Mouse (Mus musculus) CD4-positive helper T cell, adult 2 months (primary cell): Measurements from ENCODE around the gene Wdr45.
"Not testable (repeated sequence)": the region's sequence is repeated elsewhere in the genome, so short reads cannot be mapped to it uniquely, and the experiment has no call there.

Experiments used
- DNase-seq: peaks from one replicate; pipeline ENCODE4 v3.0.0-alpha.2; 2012; ENCODE audit warnings: low read depth, missing footprints, low spot score

Wdr45 gene

GRCm38 (mm10) chrX:7714135-7714899, at the start of gene Wdr45:
Gene Wdr45, plus strand, starts transcription at chrX:7714333.
- DNase-seq, result peak; percentile 95

- DNase-seq, result no peak
Observed at GRCm38 (mm10) chrX:7664791-7665190, 49.3 kb upstream of the Wdr45 start.

DNA sequence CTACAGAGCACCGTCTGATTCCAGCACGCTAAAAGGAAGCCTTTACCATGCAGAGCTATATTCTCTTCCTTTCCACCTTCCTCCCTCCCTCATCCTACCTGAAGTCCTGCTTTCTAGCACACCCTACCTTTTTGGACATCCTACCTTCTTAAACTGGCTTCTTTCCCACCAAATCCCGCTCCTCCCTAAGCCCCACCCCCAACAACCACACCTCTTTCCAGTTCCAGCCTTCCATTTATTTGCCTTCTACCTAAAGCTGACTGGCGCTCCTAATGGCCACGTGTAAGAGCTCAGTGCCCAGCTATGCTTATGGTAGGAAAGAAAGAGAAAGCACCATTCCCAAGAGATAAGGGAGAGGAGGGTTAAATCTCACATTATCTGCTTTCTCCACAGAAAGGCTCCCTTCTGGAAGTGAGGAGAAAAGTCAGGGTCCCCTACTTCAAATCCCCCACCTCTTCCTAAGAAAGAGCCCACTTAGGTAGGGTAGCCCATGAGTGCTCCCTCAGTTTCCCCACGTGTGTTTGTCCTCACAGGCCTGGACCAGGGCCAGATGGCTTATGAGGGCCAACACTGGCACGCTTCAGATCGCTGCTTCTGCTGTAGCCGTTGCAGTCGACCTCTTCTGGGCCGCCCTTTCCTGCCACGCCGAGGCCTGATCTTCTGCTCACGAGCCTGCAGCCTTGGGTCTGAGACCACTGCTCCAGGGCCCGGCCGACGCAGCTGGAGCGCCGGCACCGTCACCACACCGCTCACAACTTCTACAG, 48.2 kb upstream of the Wdr45 start:
- no peak for DNase-seq

DNA sequence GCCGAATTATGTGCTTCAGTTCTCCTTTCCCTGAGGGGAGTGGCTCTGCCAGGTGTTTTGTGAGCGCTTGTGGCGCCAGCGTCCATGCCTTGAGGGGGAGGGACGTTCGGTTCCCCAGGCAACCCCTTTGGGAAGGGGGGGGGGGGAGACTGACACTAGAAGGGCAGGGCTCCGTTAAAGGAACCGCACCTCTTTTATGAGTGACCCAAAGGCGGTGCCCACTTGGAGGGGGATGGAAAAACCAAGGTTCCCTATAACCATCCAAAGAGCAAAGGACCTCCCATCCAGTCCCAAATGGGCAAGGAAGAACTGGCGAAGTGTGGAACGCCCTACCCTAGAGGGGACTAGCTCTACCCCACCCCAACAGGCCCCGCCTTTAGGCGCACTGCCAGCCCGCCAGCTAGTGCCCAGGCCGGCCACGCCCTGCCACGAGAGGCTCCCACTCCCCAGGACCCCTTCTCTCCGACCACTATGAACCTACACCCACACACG, 43.7 kb upstream of the Wdr45 start:
- DNase-seq, result peak; percentile 66

DNA sequence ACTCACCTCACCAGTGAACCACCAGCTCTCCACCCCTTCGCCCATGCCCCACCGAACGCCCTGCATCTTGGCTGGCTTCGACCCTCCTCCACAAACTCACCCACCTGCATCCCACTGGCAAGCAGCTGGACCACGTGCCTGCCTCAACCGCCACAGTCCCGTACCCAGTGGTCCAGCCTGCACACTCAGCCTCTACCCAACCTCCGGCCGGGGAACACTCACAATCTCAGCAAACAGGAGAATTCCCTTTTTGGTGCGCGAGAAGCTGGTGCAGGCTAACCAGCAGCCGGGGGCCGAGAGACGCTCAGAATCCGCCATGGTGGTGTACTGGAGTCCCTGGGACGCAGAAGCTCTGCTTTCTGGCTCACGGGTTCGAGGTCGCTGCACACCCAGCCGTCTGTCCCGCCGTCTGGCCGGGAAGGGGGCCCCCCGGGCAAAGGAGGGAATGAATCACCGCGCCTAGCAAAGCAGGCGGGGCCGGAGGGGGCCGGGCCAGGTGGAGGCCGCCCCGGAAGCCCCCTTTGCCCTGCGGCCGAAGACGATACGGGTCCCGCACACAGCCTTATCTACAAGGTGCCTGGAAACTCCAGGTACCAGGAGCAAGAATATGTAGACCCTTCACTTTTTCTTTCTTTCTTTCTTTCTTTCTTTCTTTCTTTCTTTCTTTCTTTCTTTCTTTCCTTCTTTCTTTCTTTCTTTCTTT, 43.1 kb upstream of the Wdr45 start, which contains the start of gene Plp2:
Plp2 (minus strand) TSS at position 470 of the 703 bp plus-strand sequence.
- peak; percentile 62 for DNase-seq

DNA sequence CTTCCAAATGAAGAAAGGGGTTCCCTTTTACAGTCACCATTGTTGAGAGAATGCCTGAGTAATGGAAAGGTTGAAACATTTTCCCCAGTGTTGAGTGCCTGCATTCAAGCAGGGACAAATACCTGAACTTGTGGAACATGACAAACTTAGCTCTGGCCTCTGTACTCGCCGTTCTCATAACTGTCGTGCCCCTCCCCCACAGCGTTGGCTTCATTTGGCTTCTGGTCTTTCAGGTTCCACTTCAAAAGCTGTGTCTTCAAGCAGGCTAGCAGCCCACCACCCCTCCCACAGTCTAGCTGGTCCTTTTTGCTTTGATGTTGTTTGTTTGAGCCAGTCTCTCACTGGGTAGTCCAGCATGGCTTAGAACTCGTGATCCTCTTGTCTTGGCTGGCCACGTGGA, 41.4 kb upstream of the Wdr45 start:
- DNase-seq, result no peak

DNA sequence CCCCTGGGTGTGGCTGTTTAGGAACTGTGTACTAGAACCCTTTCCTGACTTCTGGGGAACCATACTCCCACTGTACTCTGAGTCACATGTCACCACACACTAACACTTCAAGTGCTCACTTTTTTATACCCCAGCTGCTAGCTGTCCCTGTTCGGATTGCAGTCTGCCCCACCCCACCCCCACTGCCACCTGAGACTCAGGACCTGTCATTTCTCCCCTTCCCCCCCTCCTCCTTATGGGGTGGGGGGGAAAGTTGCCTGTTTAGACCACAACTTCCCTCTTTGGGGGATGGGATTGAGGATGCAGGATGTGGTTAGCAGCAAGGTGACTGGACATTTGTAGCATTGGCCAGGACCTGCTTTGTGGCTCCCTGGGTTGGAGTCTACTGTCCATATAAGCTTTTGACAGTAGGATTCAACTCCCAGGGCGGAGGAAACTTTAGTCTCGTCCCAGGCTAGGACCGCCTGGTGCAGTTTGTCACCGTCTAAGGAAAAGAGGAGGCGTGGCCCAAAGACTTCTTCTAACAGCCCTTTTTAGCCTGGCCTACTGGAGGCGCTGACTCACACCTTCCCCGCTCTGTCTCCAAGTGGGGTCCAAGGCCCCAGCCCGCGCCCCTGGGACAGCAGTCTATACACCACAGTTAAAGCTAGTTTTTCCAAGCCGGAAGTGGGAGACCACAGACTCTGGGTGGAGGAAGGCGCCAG, 40.4 kb upstream of the Wdr45 start:
- DNase-seq, result peak; percentile 48

DNA sequence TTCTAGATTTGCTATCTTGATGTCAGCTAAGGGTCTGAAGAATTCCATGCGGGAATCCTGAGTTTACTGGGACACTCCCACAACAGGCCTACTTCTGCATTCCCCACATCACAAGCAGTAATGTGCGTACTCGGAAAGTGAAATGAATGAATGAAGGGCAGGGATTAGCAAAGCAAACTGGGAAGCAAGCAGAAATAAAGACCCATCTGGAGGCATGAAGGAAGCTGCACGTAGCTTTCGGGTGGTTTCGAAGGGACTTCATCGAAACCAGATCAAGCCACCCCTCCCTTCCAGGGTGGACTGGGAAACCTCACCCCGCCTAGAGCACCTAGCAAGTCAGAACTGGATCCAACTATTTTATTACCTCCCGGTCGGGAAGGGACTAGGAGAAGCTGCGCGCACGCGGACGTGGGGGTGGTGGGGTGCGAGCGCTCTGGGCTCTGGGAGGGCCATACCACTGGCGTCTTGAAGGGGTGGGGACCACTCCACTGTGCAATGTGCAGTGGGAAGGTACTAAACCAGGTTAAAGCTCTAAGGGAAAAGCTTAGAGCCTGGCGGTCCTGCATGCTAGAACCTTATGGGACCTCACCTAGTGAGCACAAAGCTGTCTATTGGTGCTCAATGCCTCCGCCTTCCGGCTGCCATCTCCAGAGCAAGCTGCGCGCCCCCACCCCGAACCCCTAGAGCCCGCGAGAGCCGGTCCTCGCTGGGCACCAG, 39.7 kb upstream of the Wdr45 start:
- DNase-seq, result peak; percentile 30

DNA sequence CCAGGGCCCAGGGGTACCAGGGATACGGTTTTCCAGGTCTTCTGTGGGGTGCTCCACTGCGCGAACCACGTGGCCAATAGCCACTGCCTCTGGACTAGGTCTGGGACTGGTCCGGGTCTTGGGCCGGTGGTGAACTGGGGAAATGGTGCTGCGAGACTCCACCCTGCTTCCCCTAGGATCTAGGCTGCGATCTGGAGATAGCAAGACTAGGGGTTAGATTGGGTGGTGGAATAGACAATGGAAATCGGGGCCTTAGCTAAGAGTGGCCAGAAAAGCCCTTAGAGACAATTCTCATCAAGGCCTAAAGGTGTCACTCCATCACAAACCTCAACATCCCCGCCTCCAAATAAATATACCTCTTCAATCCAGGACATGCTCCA, 39.1 kb upstream of the Wdr45 start:
- no peak for DNase-seq

DNA sequence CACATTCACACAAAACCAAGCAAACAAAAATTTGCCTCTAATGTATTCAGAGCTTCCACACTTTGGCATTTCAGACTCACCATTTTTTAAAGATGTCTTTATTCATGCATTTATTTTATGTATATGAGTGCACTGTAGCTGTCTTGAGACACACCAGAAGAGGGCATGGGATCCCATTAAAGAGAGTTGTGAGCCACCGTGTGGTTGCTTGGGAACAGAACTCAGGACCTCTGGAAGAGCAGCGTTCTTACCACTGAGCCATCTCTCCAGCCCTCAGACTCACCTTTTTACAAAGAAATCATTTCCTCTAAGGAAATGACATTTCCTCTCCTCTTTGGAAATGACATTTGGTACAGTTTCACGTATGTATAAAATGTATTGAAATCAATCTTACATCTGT, 35.1 kb upstream of the Wdr45 start:
- no peak for DNase-seq

GRCm38 (mm10) chrX:7679405-7680056, 34.6 kb upstream of the Wdr45 start:
- peak; percentile 92 for DNase-seq

DNA sequence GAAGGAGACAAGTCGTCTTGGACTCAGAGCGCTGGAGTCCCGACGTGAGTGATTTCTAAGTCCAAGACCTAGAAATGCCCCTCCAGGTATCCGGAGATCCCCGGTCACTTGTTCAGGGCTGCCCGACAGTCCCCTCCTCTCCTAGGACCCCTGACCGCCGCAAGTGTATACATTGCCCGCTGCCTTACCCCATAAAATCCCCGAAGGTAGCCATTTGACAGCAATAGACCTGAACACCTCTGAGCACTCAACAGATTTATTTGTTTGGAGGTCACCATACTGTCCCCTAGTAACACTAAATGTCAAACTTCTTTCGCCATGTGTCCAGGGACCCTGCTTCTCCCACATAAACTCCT, 34.1 kb upstream of the Wdr45 start:
- DNase-seq, result no peak

DNA sequence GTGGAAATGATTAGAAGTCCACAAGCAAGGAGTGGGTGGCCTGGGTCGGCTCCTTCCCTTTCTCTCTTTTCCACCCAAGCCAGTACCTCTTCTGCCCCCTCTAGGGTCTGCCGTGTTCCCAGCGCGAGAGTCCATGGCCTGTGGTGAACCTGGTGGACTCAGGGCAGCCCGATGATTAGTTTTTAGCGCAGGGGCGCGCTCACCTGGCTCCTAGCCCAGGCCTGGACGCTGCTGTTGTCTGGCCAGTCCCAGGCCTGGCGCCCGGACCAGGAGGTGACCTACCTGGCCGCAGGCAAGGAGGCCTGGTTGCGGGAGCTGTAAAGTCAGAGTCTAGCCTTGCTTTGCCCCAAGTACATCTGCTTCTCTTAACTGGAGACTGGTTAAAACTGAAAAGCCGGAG, 33.3 kb upstream of the Wdr45 start, which contains the start of gene Magix:
Magix (minus strand) TSS at position 388 of the 400 bp plus-strand sequence.
- no peak for DNase-seq

DNA sequence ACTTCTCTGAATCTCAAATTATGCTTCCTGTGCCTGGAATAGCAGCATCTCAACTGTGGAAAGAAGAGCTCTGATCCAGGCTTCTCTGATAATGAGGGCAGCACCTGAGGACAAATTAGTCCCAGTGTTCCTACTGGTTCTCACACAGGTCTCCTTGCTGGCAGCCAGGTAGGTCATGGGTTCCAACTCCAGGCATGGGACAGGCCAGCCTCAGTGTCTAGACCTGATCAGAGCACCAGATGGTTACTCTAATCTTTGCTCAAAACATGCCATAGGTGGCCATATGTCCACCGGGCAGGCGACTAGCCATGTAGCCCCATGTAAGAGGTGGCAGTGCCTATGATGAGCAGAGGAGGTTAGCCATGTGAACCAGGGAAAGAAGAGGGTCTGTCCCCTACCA, 25.8 kb upstream of the Wdr45 start:
- DNase-seq, result no peak

GRCm38 (mm10) chrX:7690486-7690885, 23.6 kb upstream of the Wdr45 start:
- no peak for DNase-seq

DNA sequence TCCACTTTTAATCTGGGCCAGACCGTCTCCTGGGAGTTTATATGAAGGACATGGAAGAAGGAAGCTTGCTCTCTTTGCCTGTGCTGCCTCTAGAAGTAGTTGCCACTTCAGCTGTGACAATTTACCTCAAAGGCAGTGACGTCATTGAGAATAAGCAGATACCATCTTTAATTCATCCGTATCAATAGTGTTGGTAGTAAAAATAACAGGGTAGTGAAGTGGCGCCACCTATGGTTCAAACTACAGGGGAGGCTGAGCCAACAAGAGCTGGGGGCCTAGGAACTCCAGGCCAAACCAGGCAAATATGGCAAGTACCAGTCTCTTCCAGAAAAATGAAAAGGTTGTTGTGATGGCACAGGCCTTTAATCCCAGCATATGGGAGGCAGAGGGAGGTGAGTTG, 21.3 kb upstream of the Wdr45 start:
- DNase-seq, result peak; percentile 81

DNA sequence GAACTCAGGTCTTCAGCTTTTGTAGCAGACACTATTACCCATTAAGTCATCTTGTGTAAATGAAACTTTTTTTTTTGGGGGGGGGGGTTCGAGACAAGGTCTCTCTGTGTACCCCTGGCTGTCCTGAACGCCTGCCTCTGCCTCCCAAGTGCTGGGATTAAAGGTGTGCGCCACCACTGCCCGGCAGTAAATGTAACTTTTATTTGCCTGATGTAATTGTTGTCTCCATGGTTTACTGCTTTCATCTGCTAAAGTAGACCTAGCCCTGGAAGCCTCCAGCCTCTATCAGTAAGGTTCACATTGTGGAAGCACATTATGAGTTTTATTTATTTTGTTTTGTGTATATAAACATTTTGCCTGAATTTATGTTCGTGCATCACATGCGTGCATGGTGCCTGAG, 17.6 kb upstream of the Wdr45 start:
- no peak for DNase-seq

- peak; percentile 93 for DNase-seq
Observed at GRCm38 (mm10) chrX:7696954-7697381, 17.2 kb upstream of the Wdr45 start, which contains the start of gene Gpkow. Gene Gpkow, plus strand, starts transcription at chrX:7697131.

DNA sequence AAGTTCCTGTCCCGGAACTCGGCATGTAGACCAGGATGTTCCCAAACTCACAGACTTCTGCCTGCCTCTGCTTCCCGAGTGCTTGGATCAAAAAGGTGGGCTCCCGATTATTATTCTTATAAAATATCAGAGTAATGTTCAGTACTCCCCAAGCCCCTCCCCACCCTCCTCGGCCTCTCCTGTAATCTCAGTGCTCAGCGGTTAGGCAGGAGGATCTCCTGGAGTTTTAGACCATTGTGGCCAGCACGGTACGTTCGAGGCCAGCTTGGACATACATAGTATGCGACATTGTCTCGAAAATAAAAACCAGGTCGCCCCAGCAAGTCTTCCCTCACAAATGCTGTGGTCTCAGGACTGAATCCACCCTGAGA, 384 bp upstream of the Wdr45 start:
- DNase-seq, result not testable (repeated sequence)

- DNase-seq, result peak; percentile 34
Observed at GRCm38 (mm10) chrX:7716058-7716457, 1.9 kb downstream of the Wdr45 start.
